Mouse (Mus musculus) midbrain, embryonic 12.5 days (tissue): ENCODE data around the gene Chit1. TPM values are rescaled to one million over a fixed set of nuclear protein-coding genes. Genes with fewer than 3 reads are reported as not detected.

ENCODE experiments used
- ATAC-seq: fragments of 200-750 bp; cut with Nextera tagmentation; 2 replicates; pipeline ENCODE4 v1.8.0; 2017; ENCODE audit warnings: low read depth, moderate TSS enrichment, moderate library complexity; ENCODE audit not compliant: low FRiP score
- H3K27ac ChIP-seq: fragments of 300-500 bp; sonication (generic); replicated peaks from 2 replicates; pipeline ENCODE4 v1.5.1; 2016; ENCODE audit warnings: mild to moderate bottlenecking
- H3K27me3 ChIP-seq: fragments of 300-500 bp; sonication (generic); 2 replicates; pipeline ENCODE4 v1.6.1; 2016; ENCODE audit warnings: mild to moderate bottlenecking
- H3K36me3 ChIP-seq: fragments of 300-500 bp; sonication (generic); 2 replicates; pipeline ENCODE4 v1.6.1; 2016
- H3K4me1 ChIP-seq: fragments of 300-500 bp; sonication (generic); 2 replicates; pipeline ENCODE4 v1.6.1; 2016
- H3K4me2 ChIP-seq: fragments of 300-500 bp; sonication (generic); replicated peaks from 2 replicates; pipeline ENCODE4 v1.6.1; 2016; ENCODE audit warnings: mild to moderate bottlenecking, moderate library complexity
- H3K4me3 ChIP-seq: fragments of 300-500 bp; sonication (generic); 2 replicates; pipeline ENCODE4 v1.5.1; 2016; ENCODE audit warnings: mild to moderate bottlenecking
- H3K9ac ChIP-seq: fragments of 300-500 bp; sonication (generic); replicated peaks from 2 replicates; pipeline ENCODE4 v1.6.1; 2016; ENCODE audit warnings: mild to moderate bottlenecking, moderate library complexity
- H3K9me3 ChIP-seq: fragments of 300-500 bp; sonication (generic); 2 replicates; pipeline ENCODE4 v1.6.1; 2016; ENCODE audit warnings: mild to moderate bottlenecking
- WGBS: fragments of 180-500 bp; shearing (Covaris S2); methylation state at CpG from one replicate; pipeline ENCODE4 v1.1.7; 2016; 5-methylcytosine and 5-hydroxymethylcytosine counted together
- polyA plus RNA-seq: library from polyadenylated mRNA; unstranded; fragments of >200 nt; fragmentation: Nextera tagmentation; extraction: Ambion mirVana; gene quantifications from 2 replicates; pipeline ENCODE4 v1.2.1, GENCODE M21; 2016

Gene Chit1
- polyA plus RNA-seq, 1 experiment from 2014 or later = not detected

- 54% methylated on average over 7 of the region's 7 CpGs for WGBS
- H3K4me1 ChIP-seq = peaks cover 68% of the 10 kb centered on the region
- H3K4me3 ChIP-seq = no peak overlapping the region
- H3K9me3 ChIP-seq = no peaks in the 10 kb centered on the region
- ATAC-seq = no peak
- no peak overlapping the region for H3K4me2 ChIP-seq
- H3K27me3 ChIP-seq = peaks cover 9% of the 10 kb centered on the region; the same call in 1 of the 2 replicates
- H3K36me3 ChIP-seq = no peaks in the 10 kb centered on the region
- peak overlapping the region; percentile 83 for H3K27ac ChIP-seq
- no peak overlapping the region for H3K9ac ChIP-seq
These were observed 15.9 kb upstream of the Chit1 start for GRCm38 (mm10) chr1:134095033-134095612.

- Histone ChIP-seq H3K27ac (peak overlapping the region; percentile 83), H3K36me3 (no peaks in the 10 kb centered on the region), H3K9me3 (no peaks in the 10 kb centered on the region), H3K27me3 (peaks cover 9% of the 10 kb centered on the region; the same call in 1 of the 2 replicates), H3K4me2 (no peak overlapping the region), H3K4me3 (no peak overlapping the region), H3K9ac (no peak overlapping the region), H3K4me1 (peaks cover 68% of the 10 kb centered on the region)
- 88% methylated on average over 4 of the region's 4 CpGs for WGBS
- no peak for ATAC-seq
These were observed 15.3 kb upstream of the Chit1 start for GRCm38 (mm10) chr1:134095721-134096120.

- peak overlapping the region; percentile 20; the same call in 1 of the 2 replicates for H3K9ac ChIP-seq
- 43% methylated on average over 14 of the region's 14 CpGs for WGBS
- peak overlapping the region; percentile 83 for H3K27ac ChIP-seq
- H3K4me1 ChIP-seq = peaks cover 68% of the 10 kb centered on the region
- no peaks in the 10 kb centered on the region for H3K9me3 ChIP-seq
- H3K4me3 ChIP-seq = no peak overlapping the region
- peaks cover 12% of the 10 kb centered on the region; the same call in 1 of the 2 replicates for H3K27me3 ChIP-seq
- peak; percentile 60 for ATAC-seq
- H3K36me3 ChIP-seq = no peaks in the 10 kb centered on the region
- peak overlapping the region; percentile 9; the same call in 1 of the 2 replicates for H3K4me2 ChIP-seq
These were observed 14.6 kb upstream of the Chit1 start for GRCm38 (mm10) chr1:134096264-134096934.

GRCm38 (mm10) chr1:134097080-134097855 is 13.8 kb upstream of the Chit1 start:
- H3K4me2 ChIP-seq = 0 out of 2 replicates have a peak overlapping the region, but pooled peaks have one; percentile 9
- peak overlapping the region; percentile 83 for H3K27ac ChIP-seq
- WGBS = 89% methylated on average over 7 of the region's 7 CpGs
- no peak overlapping the region for H3K4me3 ChIP-seq
- 0 out of 2 replicates have a peak, but pooled peaks cover 3% of the 10 kb centered on the region for H3K27me3 ChIP-seq
- no peaks in the 10 kb centered on the region for H3K9me3 ChIP-seq
- no peak for ATAC-seq
- H3K4me1 ChIP-seq = peaks cover 67% of the 10 kb centered on the region
- H3K36me3 ChIP-seq = no peaks in the 10 kb centered on the region
- no peak overlapping the region for H3K9ac ChIP-seq

GRCm38 (mm10) chr1:134097956-134098725 is 12.9 kb upstream of the Chit1 start:
- Histone ChIP-seq H3K4me2 (peak overlapping the region; percentile 61; the same call in 1 of the 2 replicates), H3K36me3 (no peaks in the 10 kb centered on the region), H3K9me3 (no peaks in the 10 kb centered on the region), H3K27me3 (0 out of 2 replicates have a peak, but pooled peaks cover 3% of the 10 kb centered on the region), H3K9ac (no peak overlapping the region), H3K4me3 (no peak overlapping the region), H3K4me1 (peaks cover 62% of the 10 kb centered on the region), H3K27ac (peak overlapping the region; percentile 58)
- ATAC-seq = no peak
- 80% methylated on average over 13 of the region's 13 CpGs for WGBS

GRCm38 (mm10) chr1:134098726-134099515 is 12.1 kb upstream of the Chit1 start:
- Histone ChIP-seq H3K4me2 (peak overlapping the region; percentile 61), H3K27me3 (0 out of 2 replicates have a peak, but pooled peaks cover 3% of the 10 kb centered on the region), H3K27ac (peak overlapping the region; percentile 58), H3K9me3 (no peaks in the 10 kb centered on the region), H3K4me1 (peaks cover 54% of the 10 kb centered on the region), H3K4me3 (peak overlapping the region; percentile 41), H3K9ac (peak overlapping the region; percentile 29), H3K36me3 (no peaks in the 10 kb centered on the region)
- 12% methylated on average over 17 of the region's 17 CpGs for whole genome bisulfite sequencing
- ATAC-seq = peak; percentile 57

GRCm38 (mm10) chr1:134099516-134100235 is 11.4 kb upstream of the Chit1 start:
- Histone ChIP-seq H3K9me3 (no peaks in the 10 kb centered on the region), H3K27ac (peak overlapping the region; percentile 58), H3K36me3 (no peaks in the 10 kb centered on the region), H3K9ac (peak overlapping the region; percentile 29), H3K4me2 (peak overlapping the region; percentile 61), H3K4me1 (peaks cover 51% of the 10 kb centered on the region), H3K27me3 (0 out of 2 replicates have a peak, but pooled peaks cover 3% of the 10 kb centered on the region), H3K4me3 (peak overlapping the region; percentile 41)
- ATAC-seq = no peak
- 24% methylated on average over 12 of the region's 12 CpGs for WGBS

DNA sequence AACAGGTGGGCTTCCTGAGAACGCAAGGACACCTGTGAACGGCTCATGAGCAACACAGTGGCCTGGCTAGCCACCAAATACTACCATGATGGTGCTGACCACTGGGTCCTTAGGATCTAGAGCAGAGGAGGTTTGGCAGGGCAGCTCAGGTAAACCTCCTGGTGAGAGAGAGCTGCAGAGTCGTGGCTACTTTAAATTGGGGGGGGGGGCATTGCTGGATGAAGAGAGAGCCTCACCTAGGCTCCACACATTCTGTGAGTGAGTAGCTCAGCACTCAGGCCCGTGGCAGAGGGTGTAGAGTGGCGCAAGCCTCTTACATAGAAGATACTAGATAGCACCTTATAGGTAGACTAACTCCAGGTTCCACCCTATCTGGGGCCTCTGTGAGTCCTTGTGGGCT is 10.6 kb upstream of the Chit1 start:
- Histone ChIP-seq H3K4me3 (no peak overlapping the region), H3K4me2 (no peak overlapping the region), H3K9me3 (no peaks in the 10 kb centered on the region), H3K9ac (no peak overlapping the region), H3K27ac (no peak overlapping the region), H3K27me3 (0 out of 2 replicates have a peak, but pooled peaks cover 3% of the 10 kb centered on the region), H3K4me1 (peaks cover 44% of the 10 kb centered on the region), H3K36me3 (no peaks in the 10 kb centered on the region)
- no peak for ATAC-seq
- WGBS = 87% methylated on average over 5 of the region's 5 CpGs

DNA sequence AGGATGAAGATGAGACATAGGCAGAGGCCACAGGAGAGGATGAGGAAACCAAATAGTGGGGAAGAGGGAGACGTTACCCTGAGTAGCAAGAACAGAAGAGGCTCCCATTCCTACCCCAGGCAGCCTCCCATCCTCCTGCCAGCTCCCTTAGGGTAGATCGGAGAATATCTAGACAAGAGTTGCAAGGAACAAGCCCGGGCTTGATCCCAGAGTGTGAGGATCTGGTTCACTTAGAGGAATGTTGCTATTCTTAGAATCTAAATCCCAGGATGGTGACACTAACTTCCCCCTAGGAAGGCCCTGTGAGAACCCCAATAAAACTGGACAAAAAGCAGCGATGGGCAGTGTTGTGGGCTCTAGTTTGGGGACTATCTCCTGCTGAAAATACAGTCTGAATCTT is 10.1 kb upstream of the Chit1 start:
- no peak for ATAC-seq
- no peak overlapping the region for H3K27ac ChIP-seq
- WGBS = 85% methylated on average over 4 of the region's 4 CpGs

DNA sequence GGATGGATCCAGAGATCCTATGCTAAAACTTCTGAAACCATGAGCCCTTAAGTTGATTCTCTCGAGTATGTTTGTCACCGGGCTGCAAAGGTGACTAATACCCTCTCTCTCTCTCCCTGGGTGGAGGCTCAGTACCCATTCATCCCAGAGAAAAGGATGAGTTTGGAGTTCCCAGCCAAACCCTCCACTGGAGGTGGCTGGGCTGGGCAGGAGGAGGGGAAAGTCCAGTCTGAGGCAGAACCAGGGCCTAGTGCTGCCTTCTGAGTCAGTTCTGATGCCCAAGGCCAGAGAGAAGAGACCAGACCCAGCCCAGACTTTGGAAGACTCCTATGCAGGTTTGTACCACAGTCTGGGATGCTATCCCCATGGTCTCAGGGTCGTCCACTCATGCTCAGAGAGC is 9.4 kb upstream of the Chit1 start:
- 69% methylated on average over 3 of the region's 3 CpGs for WGBS
- H3K4me3 ChIP-seq = no peak overlapping the region
- 0 out of 2 replicates have a peak, but pooled peaks cover 3% of the 10 kb centered on the region for H3K27me3 ChIP-seq
- no peaks in the 10 kb centered on the region for H3K9me3 ChIP-seq
- peaks cover 32% of the 10 kb centered on the region for H3K4me1 ChIP-seq
- H3K27ac ChIP-seq = no peak overlapping the region
- H3K9ac ChIP-seq = no peak overlapping the region
- no peaks in the 10 kb centered on the region for H3K36me3 ChIP-seq
- H3K4me2 ChIP-seq = no peak overlapping the region
- no peak for ATAC-seq

More for the DNA sequence above, 10.1 kb upstream of the Chit1 start:
- Histone ChIP-seq H3K4me2 (no peak overlapping the region), H3K9me3 (no peaks in the 10 kb centered on the region), H3K36me3 (no peaks in the 10 kb centered on the region), H3K4me3 (no peak overlapping the region), H3K27me3 (0 out of 2 replicates have a peak, but pooled peaks cover 3% of the 10 kb centered on the region), H3K4me1 (peaks cover 39% of the 10 kb centered on the region), H3K9ac (no peak overlapping the region)
